Mouse (Mus musculus): ENCODE measurements at regions not wholly inside any gene's neighbourhood (a gene's known extent, or its start where the extent isn't known, plus 50 kb on each side); places are given as distances from the start of the nearest gene placed in this dataset.

DNA sequence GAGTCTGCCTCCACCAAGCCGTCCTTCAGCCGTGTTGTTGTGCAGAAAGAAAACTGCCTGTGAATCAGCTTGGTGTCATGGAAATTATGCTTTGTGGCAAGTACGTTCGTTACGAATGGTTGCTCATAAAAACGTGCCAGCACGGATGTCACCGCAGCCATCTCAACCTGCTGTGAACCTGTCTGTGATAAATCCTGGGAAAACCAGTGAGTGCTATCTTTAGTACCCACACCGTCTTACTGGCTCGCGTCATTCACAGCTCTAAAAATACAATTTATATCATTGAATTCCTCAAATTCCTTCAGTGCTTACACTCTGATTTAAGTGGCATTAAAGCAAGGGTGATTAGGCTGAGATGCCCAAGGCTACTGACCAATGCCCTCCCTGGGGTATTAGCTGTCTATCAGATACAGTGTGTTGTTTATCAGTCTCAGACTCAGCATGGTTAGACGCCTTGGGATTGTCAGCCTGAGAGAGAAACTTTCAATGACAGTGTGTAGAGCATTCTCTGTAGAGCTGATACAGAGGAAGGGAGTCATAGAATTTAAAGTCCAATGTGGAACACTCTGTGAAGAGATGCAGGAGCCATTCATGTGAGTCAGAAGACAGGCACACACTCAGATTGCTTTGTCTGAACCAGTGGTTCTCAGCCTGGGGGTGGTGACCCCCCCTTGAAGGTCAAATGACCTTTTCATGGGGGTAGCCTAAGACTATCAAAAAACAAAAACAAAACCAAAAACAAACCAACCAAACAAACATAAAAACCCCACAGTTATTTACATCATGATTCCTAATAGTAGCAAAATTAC lies 96.2 kb upstream of the Myocd start:
- DNase-seq (ENCODE audit: inconsistent ontology term) = peak; percentile 88

DNA sequence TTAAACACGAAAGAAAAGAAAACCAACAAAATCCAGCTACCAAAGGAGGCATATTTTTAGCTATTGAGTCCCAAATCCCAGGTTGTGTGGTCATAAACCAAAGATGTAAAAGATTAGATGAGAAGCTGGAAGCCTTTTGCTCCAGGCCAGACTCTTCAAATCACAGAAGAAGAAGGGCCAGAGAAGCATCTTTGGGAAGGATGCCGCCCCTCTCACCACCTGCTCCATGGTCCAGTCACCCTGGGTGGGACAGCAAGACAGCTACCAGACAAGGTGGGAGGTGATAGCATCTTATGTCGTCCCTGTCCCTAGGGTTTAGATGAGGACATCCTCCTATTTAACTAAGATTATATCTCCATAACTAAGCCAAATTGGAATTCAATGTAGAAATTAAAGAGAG lies 95.1 kb upstream of the Myocd start:
- no peak for DNase-seq (ENCODE audit: inconsistent ontology term)

DNA sequence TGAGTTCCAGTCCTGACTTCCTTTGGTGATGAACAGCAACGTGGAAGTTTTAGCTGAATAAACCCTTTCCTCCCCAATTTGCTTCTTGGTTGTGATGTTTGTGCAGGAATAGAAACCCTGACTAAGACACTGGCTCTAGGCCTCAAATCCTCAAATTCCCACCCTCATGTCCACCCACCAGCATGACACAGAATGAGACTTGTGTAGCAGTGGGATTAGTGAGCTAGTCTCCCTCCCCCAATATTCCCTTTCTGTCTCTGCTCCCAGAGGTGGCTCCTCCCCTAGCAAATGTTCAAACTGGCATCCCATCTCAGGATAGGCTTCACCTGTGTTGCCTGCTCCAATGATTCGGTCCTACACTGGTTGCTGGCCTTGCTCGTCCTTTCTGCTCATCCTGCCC lies 94.1 kb upstream of the Myocd start:
- DNase-seq (ENCODE audit: inconsistent ontology term) = no peak

DNA sequence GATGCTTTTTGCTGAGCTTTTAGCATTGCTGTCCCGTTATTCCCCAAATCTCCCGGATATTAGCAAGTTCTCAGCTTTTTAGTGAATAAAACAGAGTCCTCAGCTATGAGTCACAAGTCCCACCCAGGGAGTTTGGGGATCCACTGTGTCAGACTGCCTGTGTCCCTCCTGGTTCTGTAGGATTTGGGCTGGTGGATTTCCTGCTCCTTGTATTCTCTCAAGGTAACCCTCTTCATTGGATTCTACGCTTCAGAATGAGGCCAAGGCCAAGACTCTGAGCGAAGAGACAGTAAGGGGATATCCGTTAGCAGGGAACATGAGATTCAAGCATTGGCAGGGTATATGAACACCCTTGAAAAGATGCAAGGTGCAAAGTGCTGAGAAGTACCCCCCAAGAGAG lies 90.9 kb upstream of the Myocd start:
- no peak for DNase-seq (ENCODE audit: inconsistent ontology term)

DNA sequence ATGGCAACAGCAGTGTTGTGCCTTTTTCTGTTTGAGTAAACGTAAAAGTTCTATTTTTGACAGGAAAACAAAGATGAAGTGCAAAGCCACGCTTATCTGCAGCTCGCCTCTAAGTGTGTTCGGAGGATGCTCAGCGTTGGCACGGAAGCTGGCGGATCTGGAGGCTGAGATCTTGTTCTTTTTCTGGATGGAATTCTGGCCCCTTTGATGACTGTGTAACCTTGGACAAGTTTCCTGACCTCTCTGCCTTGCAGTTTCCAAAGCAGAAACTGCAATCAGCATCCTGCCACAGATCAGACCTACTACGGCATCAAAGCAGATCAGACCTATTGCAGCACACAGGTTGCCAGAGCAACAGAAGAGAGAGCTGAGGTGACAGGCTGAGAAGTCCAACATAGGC lies 89.1 kb upstream of the Myocd start:
- no peak for DNase-seq (ENCODE audit: inconsistent ontology term)

DNA sequence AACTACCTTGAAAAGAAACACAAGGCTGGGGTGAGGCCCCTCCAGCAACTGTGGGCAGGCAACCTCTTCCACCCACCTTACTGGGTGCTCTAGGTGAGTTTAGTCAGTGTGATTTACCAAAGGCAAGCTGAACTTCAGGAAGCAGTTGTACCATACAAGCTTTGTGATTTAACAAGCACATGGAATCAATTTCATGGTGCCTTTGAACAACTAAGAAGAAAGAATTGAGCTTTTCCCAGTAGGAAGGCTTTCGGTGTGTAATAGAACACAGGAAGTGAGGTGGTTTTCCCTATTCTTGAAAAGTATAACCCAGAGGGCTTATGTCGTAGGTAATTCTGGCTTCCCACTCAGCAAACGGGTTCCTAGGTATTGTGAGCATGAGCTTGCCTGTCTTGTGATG lies 82.7 kb upstream of the Myocd start:
- no peak for DNase-seq (ENCODE audit: inconsistent ontology term)

DNA sequence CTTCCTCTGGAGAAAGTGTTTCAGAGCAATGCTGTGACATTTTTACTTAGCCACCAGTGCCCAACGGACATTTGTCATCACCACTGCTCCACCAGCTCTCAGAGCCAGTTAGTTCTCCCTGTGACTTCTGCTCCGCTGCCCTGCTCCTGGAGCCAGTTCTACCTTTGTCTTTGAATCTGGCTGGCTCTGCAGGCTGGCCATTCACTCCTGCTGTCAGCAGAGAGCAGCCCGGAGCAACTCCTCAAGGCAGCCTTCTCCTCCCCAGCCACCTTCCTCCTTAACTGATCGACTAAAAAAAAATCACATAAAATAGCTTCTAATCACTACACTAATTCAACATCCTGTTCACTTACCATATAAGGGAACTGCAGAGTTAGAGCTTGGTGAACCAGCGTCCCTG lies 79.2 kb upstream of the Myocd start:
- DNase-seq (ENCODE audit: inconsistent ontology term) = no peak

DNA sequence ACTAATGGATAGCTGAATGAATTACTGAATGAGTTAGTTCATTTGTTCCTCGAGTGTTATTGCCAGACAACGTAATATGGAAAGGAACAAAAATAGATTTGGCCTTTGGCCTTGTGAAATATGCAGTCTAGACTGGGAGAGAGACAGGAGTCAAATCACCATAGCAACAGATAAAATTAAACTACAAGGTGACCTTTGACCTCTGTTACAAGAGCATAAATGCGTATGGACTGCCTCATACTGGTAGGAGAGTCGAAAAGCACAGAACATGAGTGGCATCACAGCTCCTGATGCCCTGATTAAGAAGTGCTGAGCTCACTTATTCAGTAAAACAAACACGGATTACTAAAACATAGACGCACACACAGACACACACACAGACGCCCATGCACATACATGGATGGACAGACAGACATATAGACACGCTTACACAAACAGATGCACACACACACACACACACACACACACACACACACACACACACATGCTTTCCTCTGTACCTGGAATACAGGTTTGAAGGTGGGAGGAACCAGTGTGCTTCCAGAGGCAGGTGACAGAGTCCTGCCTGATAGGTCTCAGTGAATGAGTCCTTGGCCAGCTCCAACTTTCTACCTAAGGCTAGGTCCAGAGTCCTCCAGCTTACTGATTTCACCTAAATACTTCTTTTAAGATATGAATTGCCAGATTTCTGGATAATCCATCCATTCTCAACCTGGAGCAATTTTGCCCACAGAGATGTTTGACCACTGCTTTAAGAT lies 72.1 kb upstream of the Myocd start:
- no peak for DNase-seq (ENCODE audit: inconsistent ontology term)

DNA sequence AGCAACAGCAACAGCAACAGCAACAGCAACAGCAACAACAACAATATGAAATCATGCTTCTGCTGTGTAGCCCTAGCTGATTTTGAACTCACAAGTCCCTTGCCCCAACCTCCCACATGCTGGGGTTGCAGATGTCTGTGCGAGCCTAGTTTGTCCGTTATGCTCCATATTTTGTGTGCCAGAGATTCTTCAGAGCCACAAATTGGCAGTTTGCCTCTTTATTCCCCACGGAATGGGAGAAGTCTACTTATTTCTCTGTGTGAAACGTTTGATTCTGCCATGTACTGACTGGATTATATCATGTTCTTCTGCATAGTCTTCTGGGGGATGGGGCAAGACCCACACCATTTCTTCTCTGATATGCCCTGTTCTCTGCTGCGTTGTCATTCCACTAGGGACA lies 64.5 kb upstream of the Myocd start:
- peak; percentile 64 for DNase-seq (ENCODE audit: inconsistent ontology term)

DNA sequence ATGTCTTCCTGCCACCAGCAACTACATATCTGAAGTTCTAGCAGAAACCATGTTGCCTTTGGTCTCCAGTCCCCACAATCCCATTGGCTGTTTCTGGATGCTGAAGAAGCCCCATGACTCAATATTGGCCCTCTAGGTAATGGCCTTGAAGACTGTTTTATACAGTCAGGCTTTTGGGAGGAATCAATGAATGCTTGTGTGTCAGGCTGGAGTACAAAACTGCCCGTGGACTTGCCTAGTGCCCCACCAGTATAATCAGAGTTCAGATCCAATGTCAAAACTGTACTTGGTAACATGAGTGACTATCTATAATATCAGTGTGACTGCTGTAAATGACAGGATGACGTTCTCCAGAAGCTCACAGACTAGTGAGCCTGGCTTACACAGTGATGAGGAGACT lies 63.3 kb upstream of the Myocd start:
- DNase-seq (ENCODE audit: inconsistent ontology term) = no peak

DNA sequence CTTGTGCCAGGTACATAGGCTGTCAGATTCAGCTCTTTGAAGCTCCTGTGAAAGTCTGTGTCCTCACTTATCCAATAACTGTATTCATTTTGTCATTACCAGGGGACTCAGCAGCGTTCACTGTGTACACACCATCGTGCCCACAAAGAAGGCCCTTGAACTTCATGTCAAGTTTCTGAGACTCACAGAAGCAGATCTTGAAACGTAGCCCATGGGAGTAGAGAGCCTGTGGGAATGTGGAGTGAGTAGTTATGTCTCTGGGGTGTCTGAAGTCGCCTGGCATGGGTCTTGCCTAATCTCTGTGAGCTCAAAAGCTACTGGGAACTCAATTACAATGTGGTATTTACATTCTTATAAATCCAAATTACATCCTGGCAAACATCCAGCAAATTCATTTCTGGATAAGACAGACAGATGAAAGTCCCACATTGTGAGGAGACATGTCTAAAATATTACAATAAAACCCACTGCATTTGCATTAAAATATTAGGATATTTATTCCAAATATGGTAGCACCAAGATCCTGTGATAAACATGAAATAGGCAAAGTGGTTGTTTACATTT lies 53.2 kb upstream of the Myocd start:
- no peak for DNase-seq (ENCODE audit: inconsistent ontology term)

Measured in Muller cell, postnatal 12 days (primary cell).